Mouse (Mus musculus) left cerebral cortex, adult 9 months (tissue): ENCODE results near the gene Tlr13.
"Not testable (repeated sequence)": the region's sequence is repeated elsewhere in the genome, so short reads cannot be mapped to it uniquely, and the experiment has no call there.

Experiments
- DNase-seq, 2 experiments: peaks; one replicate each; pipeline ENCODE4 v3.0.0; 2022; ENCODE audit warnings: low spot score in 2 of 2

The Tlr13 gene

DNA sequence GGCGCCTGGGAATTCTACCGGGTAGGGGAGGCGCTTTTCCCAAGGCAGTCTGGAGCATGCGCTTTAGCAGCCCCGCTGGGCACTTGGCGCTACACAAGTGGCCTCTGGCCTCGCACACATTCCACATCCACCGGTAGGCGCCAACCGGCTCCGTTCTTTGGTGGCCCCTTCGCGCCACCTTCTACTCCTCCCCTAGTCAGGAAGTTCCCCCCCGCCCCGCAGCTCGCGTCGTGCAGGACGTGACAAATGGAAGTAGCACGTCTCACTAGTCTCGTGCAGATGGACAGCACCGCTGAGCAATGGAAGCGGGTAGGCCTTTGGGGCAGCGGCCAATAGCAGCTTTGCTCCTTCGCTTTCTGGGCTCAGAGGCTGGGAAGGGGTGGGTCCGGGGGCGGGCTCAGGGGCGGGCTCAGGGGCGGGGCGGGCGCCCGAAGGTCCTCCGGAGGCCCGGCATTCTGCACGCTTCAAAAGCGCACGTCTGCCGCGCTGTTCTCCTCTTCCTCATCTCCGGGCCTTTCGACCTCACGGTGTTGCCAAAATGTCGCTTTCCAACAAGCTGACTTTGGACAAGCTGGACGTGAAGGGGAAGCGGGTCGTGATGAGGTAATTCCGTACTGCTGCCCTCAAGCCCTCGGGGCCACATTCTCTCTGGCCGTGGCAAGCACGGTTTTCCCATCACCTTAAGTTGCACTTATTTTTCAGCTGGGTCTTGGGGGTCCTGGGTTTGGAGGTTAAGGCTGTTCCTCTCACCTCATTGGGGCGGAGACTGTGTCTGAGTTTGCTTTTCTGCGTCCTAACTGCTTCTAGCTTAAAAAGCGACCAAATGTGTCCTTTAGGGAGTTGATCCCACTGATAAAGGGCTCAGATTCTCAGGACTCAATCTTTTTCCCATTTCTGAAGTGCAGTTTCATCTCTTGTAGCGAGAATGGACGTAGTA, 44.0 kb downstream of the Tlr13 start, which contains the start of gene Pgk1:
Pgk1 (plus strand) TSS at position 388 of the 937 bp plus-strand sequence.
- peak; percentile 87 to 92 for DNase-seq

DNA sequence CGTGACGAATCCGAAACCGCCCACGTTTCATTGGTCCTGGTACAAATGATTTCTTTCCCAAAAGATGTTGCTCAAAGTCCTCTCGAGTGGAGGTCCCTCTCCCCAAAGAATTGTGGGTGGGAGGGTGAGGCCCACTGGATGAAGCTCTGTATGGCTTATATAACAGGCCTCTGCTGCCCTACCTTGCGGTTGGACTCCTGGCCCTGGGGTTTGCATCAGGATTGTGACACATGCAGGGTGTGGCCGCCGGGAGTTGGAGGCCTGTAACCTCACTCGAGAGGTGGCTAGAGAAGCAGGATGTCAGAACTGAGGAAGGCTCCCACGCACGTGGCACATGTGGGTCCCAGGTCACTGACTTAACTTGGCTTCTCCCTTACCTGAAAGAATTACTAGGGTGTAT, 44.7 kb downstream of the Tlr13 start:
- DNase-seq, result peak in 1 of 2 experiments; percentile 17

DNA sequence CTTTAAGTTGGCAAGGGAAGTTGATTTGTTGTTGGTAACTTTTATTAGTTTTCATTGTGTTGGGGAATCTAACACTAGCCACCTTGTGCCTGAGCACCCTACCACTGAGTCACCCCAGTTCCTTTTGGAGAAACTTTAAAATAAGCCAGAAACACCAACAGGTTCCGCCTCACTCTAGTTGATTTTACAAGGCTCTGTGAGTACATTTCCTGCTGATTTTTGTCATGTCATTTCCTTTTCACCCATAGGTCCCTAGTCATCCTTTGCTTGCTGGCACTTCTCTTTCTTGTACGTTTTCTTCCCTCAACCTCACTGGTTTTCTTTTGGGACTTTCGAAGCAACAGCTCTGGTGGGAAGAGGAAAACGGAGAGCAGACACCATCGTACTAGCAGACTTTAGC, 46.4 kb downstream of the Tlr13 start:
- no peak for DNase-seq

DNA sequence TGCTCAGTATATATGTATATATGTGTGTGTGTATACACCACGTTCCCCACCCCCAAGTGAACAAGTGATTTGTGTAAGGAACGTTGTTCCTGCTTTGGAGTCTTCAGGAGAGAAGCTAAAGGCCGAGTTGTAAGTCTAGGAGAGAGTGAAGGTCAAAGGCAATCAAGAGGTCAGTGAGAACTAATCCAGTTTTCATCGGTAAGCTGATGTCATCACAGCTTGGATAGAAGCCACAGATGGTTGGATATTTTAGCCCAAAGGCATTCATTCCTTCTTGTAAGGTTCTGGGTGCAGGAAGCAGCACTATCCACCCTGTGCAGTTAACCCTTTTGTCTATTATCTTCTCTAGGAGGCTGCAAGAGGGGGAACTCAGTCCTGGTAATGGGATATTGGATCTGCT, 47.1 kb downstream of the Tlr13 start:
- DNase-seq, result no peak

DNA sequence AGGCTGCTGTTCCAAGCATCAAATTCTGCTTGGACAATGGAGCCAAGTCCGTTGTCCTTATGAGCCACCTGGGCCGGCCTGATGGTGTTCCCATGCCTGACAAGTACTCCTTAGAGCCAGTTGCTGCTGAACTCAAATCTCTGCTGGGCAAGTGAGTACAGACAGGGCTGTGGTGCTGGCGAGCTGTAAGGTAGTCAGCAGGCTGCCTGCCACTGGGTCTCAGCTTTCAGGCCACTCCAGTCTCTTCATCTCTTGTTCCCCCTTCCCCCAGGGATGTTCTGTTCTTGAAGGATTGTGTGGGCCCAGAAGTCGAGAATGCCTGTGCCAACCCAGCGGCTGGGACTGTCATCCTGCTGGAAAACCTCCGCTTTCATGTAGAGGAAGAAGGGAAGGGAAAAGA, 51.4 kb downstream of the Tlr13 start:
- not testable (repeated sequence) for DNase-seq

DNA sequence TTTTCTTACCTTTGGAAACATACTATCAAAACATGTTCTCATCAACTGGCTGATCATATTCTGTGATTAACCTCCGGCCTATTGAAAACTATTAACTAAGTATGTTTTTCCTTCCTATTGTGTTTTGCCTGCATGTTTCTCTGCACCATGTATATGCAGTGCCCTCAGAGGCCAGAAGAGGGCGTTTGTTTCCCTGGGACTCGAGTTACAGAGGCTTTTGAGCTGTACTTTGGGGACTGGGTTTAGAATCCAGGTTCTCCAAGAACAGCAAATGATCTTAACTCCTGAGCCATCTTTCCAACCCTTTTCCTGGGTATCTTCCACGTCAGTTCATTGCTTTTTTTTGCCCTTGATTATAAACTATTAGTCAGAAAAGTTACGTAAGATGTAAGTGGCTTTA, 54.3 kb downstream of the Tlr13 start:
- no peak for DNase-seq

DNA sequence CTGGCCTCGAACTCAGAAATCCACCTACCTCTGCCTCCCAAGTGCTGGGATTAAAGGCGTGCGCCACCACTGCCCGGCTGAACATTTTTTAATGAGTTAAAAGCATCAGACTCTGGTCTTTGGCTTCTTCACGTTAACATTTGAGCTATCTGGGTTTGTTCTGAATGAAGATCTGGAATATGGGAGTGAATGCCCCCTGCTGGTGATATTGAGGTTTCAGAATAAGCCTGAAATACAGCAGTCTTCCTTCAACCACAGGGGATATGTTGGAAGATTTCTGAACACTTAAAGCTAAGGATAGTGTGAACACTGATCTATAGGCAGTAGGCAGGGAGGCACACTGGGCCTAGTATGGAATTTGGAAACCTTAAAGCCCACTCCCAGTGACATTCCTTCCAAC, 55.9 kb downstream of the Tlr13 start:
- no peak for DNase-seq

DNA sequence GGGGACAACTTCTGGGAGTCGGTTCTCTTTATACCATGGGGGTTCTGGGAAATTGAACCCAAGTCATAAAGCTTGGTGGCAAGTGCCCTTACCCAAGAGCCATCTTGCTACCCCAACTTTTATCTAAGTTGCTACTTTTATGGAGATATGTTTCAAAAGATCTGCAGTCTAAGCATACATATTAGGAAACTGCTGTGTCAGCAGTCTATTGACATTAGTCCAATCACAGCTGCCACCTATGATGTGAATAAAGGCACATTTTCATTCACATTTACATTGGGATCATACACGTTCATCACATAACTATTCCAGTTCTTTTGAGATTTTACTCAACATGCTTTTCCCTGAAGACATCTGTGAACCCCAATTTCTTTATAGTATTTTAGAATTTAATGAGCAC, 66.1 kb downstream of the Tlr13 start:
- no peak for DNase-seq
